Mouse (Mus musculus) gonadal fat pad, adult 2 months (tissue): ENCODE measurements around the gene Myo10. TPM values are rescaled to one million over a fixed set of nuclear protein-coding genes. Genes with fewer than 3 reads are reported as not detected.

Experiments
- DNase-seq: peaks from one replicate; pipeline ENCODE4 v3.0.0-alpha.2; 2012; ENCODE audit warnings: low read depth
- polyA plus RNA-seq: library from polyadenylated mRNA; depleted of rRNA; stranded (reverse); fragments of >200 nt; gene quantifications from 2 replicates; pipeline ENCODE4 v1.2.3, GENCODE M21; 2012

The Myo10 gene
- polyA plus RNA-seq, 1 experiment = 31.1 TPM

- no peak for DNase-seq
These were observed 174.9 kb downstream of the Myo10 start for GRCm38 (mm10) chr15:25797179-25797578.

- DNase-seq = no peak
These were observed 175.6 kb downstream of the Myo10 start for GRCm38 (mm10) chr15:25797888-25798287.

DNA sequence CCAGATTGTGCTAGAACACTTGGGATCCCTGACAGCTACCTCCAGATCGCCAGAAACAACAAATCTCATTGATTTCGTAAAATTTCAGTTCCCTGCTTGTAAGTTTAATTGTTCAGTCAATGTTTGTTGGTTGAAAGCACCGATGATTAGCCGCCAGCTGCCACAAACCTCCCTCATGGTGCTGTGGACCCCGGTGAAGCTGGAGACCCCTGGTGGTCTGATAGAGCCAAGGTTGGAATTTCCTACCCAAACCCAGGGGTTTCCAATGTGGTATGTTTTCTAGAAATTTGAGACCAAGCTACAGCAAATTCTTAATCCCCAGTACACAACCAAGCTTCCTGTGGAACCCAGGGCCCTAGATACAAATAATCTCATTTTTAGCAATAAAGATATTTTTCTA is 179.4 kb downstream of the Myo10 start:
- no peak for DNase-seq

DNA sequence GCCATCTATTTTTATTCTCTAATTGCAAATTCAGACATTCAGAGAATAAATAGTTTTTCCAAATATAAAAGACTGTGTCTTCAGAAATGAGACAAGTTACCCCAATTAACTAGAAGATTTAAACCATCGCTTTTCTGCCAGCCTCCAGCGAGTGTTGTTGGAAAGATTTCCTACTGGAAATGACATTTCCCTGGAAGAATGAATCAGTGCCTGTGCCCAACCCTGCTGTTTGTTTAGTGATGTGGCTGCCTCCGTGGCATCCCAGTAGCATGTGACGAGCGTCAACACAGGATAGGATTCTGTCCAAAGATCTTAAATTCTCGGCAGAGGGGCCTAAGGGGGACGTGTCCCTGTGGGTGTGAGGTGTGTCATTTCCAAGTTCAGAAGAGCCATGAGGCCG is 179.9 kb downstream of the Myo10 start:
- DNase-seq = no peak

GRCm38 (mm10) chr15:25803111-25803510 is 180.8 kb downstream of the Myo10 start:
- DNase-seq = no peak

DNA sequence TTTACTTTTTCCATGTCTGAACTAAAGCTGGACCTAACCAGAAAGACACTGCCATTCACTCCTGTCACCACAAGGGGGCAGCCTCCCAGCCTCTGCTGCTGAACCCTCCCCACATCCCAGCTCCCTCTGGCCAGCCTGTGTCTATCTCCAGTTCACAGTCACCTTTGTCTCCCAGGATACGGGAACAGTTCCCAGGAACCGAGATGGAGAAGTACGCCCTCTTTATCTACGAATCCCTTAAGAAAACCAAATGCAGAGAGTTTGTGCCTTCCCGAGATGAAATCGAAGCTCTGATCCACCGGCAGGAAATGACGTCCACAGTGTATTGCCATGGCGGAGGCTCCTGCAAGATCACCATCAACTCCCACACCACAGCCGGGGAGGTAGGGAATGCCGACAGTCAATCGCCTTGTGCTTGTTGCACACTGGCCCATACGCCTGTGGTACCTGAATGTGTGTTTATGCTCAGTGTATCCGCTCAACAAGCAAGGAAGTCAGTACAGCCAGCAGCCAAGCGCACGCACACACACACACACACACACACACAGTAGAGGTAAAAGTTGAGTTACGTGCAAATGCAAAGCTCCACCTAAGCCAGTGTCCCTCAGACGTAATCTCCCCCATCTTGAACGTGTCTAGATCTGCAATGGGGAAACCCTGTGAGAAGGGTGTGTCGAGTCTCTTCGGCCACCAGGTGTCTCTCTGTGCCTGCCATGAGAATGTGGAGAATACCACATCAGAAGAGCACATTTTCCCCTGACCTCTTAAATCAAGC is 183.2 kb downstream of the Myo10 start:
- peak; percentile 75 for DNase-seq

DNA sequence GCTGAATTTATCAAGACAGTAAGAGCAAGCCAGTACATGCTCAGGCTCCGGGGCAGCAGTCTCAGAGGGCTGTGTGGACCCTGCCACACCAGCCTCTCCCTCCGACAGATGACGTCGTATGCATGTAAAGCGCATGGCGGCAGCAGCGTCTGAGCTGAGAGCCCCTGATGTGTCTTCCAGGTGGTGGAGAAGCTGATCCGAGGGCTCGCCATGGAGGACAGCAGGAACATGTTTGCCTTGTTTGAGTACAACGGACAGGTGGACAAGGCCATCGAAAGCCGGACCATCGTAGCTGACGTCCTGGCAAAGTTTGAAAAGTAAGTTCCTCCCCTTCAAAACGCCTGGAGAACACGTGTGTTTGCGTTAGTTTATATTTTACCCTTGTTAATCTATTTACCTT is 184.0 kb downstream of the Myo10 start:
- DNase-seq = no peak

- no peak for DNase-seq
These were observed 184.6 kb downstream of the Myo10 start for GRCm38 (mm10) chr15:25806878-25807277.

- DNase-seq = peak; percentile 81
These were observed 186.5 kb downstream of the Myo10 start for GRCm38 (mm10) chr15:25808677-25809460.

GRCm38 (mm10) chr15:25809669-25810068 is 187.3 kb downstream of the Myo10 start:
- DNase-seq = peak; percentile 75

- DNase-seq = no peak
These were observed 189.5 kb downstream of the Myo10 start for GRCm38 (mm10) chr15:25811834-25812250.

DNA sequence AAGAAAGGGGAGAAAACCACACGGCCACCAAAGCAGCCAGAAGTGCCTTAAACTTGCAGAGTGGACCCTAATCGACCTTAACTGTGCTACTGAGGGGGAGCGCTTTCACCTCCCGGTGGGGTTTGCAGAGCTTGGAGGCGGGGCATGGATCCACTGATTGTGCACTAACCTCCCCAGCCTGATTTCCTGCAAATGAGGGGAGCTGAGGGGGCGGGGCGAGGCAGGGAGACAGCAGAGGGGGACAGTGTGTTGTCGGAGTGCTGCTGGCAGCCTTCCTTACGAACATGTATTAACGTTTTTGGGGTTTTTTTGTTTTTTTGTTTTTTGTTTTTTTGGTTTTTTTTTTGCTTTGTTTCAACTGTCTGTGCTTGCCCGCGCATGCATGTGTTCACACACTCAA is 190.2 kb downstream of the Myo10 start:
- DNase-seq = no peak

DNA sequence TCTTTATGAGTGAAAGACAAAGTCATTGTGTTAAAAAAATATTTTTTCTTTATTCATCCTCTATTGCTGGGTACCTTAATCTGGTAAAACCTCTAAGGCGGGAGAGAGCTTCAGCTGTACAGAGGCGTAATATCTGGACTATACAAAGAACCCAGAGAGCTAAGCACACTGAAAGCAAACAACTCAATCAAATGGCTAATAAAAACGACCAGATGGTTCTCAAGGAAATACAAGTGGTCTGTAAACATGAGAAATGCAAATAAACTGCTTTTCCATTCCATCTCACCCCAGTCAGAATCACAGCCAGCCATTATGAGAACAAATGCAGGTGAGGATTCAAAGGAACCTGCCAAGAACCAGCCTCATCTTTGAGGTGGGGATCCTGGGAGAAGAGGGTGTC is 192.2 kb downstream of the Myo10 start:
- DNase-seq = no peak

DNA sequence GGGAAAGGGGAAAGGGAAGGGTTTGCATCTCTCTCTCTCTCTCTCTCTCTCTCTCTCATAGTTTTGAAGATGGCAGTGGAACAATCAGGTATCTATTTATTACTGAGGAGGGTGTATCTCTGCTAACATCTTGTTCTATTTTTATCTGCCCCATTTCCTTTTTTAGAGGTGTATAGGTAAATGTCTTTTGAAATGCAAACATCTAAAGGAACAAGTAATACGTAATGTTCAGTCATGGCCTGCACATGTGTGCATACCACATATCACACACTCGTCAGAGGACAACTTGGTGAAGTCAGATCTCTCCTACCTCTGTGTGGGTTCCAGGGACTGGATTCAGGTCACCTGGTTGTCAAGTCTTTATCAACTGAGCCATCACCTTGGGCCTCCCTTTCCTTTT is 194.9 kb downstream of the Myo10 start:
- no peak for DNase-seq

- no peak for DNase-seq
These were observed 199.7 kb downstream of the Myo10 start for GRCm38 (mm10) chr15:25821981-25822380.

DNA sequence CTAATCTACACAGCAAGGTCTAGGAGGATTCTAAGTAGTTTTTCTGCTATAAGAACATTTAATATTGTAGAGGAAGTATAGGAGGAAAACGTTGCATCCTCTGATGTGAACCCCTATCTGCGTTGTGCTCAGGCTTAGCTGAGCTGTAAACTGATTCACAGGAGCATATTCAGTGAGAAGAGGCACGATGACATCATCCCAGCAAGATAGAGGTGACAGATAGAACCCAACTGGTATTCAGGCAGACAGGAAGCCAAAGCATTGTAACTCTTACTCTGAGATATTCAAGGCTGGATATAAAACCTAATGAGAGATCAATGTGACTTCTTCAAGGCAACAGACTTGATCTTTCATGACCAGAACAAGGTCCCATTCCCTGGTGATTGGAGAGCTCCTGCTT is 200.3 kb downstream of the Myo10 start:
- DNase-seq = no peak

GRCm38 (mm10) chr15:25826531-25826961 is 204.2 kb downstream of the Myo10 start:
- no peak for DNase-seq

DNA sequence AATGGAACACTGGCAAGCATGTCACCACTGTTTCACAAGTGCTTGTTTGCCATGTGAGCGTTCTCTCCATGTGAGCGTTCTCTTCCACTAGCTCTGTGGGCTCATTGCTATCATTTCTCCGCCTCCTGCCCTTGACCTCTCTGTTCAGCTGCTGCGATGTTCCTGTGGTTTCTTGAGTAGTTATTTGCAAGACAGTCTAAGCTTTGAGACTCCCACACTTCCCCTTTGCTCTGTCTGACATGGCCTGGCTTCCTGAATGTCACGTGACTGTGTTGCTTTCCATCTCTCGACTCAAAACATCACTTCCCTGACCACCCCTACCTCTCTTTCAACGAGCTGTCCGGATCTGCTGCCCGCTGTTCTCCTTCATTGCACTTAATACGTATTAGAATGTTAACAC is 206.1 kb downstream of the Myo10 start:
- DNase-seq = no peak

DNA sequence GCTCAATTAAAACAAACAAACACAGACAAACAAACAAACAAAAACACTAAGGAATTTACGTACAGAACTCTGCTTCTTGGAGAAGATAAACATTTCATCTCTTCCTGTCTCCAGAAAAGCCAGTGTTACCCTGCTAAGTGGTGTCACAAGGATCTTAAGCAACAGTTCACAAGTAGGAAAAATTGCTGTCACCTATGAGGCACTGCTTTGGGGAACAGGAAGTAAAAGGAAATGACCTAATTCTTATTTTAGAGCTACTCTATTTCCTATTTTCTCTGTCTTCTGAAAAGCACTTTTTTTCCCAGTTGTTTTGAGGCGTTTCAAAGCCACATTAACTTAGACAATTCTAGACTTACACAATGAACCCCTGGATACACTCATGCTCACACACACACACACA is 208.1 kb downstream of the Myo10 start:
- no peak for DNase-seq

GRCm38 (mm10) chr15:25834282-25834681 is 212.0 kb downstream of the Myo10 start:
- no peak for DNase-seq

- DNase-seq = no peak
These were observed 212.8 kb downstream of the Myo10 start for GRCm38 (mm10) chr15:25834920-25835674.

- no peak for DNase-seq
These were observed 220.2 kb downstream of the Myo10 start for GRCm38 (mm10) chr15:25842462-25843085.
